Mouse (Mus musculus): ENCODE measurements around the gene Sult1b1.
"Not testable (repeated sequence)": the region's sequence is repeated elsewhere in the genome, so short reads cannot be mapped to it uniquely, and the experiment has no call there.

Sult1b1 gene

GRCm38 (mm10) chr5:87538111-87538510 lies at the start of gene Sult1b1:
Sult1b1 (minus strand) TSS chr5:87538195.
- no peak for DNase-seq

DNA sequence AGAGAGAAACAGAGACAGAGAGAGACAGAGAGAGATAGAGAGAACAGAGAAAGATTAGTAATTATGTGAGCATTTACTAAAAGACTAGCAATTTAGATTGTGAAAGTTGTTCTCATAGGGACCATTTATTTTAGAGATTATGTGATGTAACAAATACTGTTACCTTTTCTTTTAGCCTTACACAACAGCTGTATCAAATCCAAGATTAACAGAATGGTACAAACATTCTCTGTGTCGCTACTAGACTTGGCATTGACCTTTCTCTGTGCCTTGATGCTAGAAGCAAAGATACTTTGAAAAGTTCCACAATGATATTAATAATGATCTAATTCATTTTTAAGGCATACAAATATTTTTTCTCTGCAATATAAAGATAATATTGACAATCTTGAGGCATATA lies 42.4 kb upstream of the Sult1b1 start:
- DNase-seq, result no peak

GRCm38 (mm10) chr5:87574174-87574573 lies 36.2 kb upstream of the Sult1b1 start:
- DNase-seq, result no peak

- no peak for DNase-seq
Observed at GRCm38 (mm10) chr5:87573490-87573889, 35.5 kb upstream of the Sult1b1 start.

GRCm38 (mm10) chr5:87572781-87573180 lies 34.8 kb upstream of the Sult1b1 start:
- no peak for DNase-seq

DNA sequence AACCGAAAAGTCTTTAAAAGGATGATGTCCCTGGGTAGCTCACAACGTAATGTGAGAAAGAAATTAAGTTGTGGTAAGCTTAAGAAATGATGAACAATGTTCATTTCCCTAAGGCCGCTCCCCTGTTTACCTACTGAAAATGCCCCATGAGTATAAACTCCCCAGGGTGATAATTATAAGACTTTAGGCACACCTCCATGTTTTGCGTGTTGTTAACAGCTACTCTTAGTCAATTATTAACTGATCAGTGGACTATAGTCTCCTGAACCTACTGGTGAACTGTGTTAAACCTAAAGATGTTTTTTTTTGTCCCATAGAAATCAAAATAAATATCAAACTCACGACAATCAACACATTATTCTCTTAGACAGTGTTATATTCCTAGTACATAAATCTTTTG lies 30.9 kb upstream of the Sult1b1 start, which contains the start of gene Sult1d1:
Sult1d1 (minus strand) TSS at position 183 of the 400 bp plus-strand sequence.
- no peak for DNase-seq

- no peak for DNase-seq
Observed at GRCm38 (mm10) chr5:87567306-87567705, 29.3 kb upstream of the Sult1b1 start.

DNA sequence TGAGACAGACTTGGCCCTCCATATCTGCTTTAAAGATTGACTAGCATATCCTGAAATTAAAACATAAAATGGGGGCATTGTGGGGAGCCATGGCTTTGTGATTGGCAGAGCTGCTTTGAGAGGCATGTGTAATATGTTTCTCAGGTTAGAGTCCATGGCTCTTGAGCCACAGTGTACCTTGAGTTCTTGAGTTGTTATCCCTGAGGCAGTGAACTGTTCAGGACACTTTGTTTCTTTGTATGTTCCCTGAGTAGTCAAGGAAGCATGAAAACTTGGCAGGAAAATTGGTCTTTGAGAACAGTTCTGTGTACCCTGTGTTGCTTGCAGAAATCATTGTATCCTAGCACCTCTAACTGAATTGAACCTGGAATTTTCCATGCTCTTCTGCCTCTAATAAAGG lies 25.0 kb upstream of the Sult1b1 start:
- DNase-seq, result no peak

GRCm38 (mm10) chr5:87562526-87562925 lies 24.5 kb upstream of the Sult1b1 start:
- no peak for DNase-seq

- DNase-seq, result no peak
Observed at GRCm38 (mm10) chr5:87560145-87560544, 22.1 kb upstream of the Sult1b1 start.

- no peak for DNase-seq
Observed at GRCm38 (mm10) chr5:87550935-87551334, 12.9 kb upstream of the Sult1b1 start.

- no peak for DNase-seq
Observed at GRCm38 (mm10) chr5:87535994-87536644, 1.9 kb downstream of the Sult1b1 start.

DNA sequence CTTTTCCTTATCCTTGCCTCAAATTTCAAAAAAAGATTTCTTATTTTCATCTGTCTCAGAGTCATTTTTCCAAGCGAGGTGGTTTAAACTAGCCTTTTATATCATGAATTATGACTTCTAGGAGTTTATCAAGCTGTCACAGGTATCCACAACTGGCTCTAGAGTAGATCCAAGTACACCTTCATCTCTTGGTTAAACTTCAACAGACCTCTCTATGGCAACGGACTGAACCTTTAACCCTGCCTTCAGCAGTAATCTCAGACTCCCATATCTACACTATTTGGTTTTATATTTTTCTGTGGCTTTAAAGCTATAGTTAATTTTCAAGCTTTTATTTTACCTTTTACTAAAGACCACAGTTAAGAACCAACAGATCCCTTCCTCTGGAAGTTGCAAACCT lies 5.7 kb downstream of the Sult1b1 start:
- DNase-seq, result no peak

DNA sequence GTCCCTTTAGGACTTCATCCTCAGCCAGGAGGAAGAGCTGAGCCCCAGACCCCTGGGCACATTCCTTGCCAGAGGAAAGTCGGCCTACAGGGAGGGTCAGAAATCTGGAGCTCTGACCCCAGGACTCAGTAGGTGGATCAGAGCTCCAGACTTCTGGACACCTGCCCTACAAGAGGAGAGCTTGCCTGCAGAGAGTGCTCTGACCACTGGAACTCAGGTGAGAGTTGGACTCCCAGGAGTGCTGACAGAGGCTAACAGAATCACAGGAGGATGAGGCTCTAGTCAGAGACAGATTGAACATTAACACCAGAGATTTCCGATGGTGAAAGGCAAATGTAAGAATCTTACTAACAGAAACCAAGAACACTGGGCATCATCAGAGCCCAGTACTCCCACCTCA lies 14.4 kb downstream of the Sult1b1 start:
- not testable (repeated sequence) for DNase-seq

DNA sequence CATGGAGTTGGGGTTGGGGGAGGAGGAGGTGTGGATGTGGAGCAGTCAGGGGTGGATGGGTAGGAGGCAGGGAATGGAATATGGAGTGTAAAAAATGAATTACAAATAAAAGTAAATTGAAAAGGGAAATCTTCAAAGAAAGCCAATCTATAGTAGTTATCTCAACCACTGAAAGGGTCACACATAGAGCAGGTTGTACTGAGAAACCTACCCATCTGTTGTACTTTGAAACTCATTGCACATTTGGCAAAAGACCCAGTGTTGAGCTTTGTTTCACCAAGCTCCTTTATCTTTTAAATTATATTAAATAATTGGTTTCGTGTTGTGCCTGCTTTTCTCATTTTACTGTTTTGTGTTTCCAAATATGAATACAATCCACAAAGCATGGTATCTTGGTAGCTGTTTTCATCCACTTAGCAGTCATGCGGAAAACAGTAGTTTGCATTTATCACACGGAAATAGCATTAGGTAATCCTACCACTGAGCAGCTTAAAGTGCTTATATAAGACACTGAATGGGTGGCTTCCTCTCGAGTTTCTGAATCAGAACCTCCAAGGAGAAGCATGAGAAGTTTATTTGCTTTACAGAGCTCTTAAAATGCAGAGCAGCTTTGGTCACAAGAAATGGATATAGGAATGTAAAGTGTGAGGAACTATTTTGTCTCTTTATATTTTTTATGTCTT lies 32.1 kb downstream of the Sult1b1 start:
- no peak for DNase-seq

GRCm38 (mm10) chr5:87502687-87503086 lies 35.3 kb downstream of the Sult1b1 start:
- DNase-seq, result no peak

GRCm38 (mm10) chr5:87499341-87499740 lies 38.7 kb downstream of the Sult1b1 start:
- no peak for DNase-seq

- no peak for DNase-seq
Observed at GRCm38 (mm10) chr5:87498936-87499335, 39.1 kb downstream of the Sult1b1 start.

- no peak for DNase-seq
Observed at GRCm38 (mm10) chr5:87490771-87491170, 47.2 kb downstream of the Sult1b1 start, which contains the start of gene Ugt2a1. Ugt2a1 (minus strand) TSS chr5:87490871.

DNA sequence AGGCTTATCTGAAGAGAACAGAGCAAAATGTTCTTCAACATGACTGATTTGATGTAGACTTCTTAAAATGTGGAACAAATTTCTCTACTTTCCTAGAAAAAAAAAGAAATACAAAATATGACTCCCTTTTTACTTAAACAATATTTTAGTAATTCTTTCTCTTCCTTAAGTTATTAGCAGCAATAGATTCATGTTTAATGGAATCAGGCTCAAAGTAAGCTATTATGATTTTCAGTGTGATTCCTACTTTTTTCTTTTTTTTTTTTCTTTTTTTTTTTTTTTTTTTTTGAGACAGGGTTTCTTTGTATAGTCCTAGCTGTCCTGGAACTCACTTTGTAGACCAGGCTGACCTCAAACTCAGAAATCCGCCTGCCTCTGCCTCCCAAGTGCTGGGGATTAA lies 51.3 kb downstream of the Sult1b1 start, which contains the start of gene Gm43638:
Gm43638 (minus strand) TSS at position 101 of the 400 bp plus-strand sequence.
- DNase-seq, result not testable (repeated sequence)

GRCm38 (mm10) chr5:87482160-87482559 lies 55.8 kb downstream of the Sult1b1 start, which contains the start of gene Ugt2a2:
Ugt2a2 (minus strand) TSS chr5:87482260.
- DNase-seq, result no peak

Data from thymus, postnatal 4 days (tissue).